Mouse (Mus musculus) hindbrain, embryonic 15.5 days (tissue): Measurements from ENCODE around the gene Afg3l1. TPM values are rescaled to one million over a fixed set of nuclear protein-coding genes. Genes with fewer than 3 reads are reported as not detected.
"Not testable (repeated sequence)": the region's sequence is repeated elsewhere in the genome, so short reads cannot be mapped to it uniquely, and the experiment has no call there.

Source experiments
- ATAC-seq: fragments of 200-750 bp; cut with Nextera tagmentation; 2 replicates; pipeline ENCODE4 v1.8.0; 2017; ENCODE audit warnings: low read depth, moderate number of reproducible peaks, moderate TSS enrichment; ENCODE audit not compliant: low FRiP score
- H3K27ac ChIP-seq: fragments of 300-500 bp; sonication (generic); replicated peaks from 2 replicates; pipeline ENCODE4 v1.5.1; 2015; ENCODE audit warnings: mild to moderate bottlenecking, inconsistent platforms
- H3K27me3 ChIP-seq: fragments of 300-500 bp; sonication (generic); 2 replicates; pipeline ENCODE4 v1.6.1; 2015; ENCODE audit warnings: control low read depth, inconsistent platforms
- H3K36me3 ChIP-seq: fragments of 300-500 bp; sonication (generic); 2 replicates; pipeline ENCODE4 v1.6.1; 2015; ENCODE audit warnings: control low read depth, inconsistent platforms
- H3K4me1 ChIP-seq: fragments of 300-500 bp; sonication (generic); replicated peaks from 2 replicates; pipeline ENCODE4 v1.6.1; 2015; ENCODE audit warnings: control low read depth, inconsistent platforms
- H3K4me2 ChIP-seq: fragments of 300-500 bp; sonication (generic); 2 replicates; pipeline ENCODE4 v1.6.1; 2015; ENCODE audit warnings: moderate library complexity, mild to moderate bottlenecking, inconsistent platforms
- H3K4me3 ChIP-seq: fragments of 300-500 bp; sonication (generic); 2 replicates; pipeline ENCODE4 v1.5.1; 2015; ENCODE audit warnings: mild to moderate bottlenecking, inconsistent platforms
- H3K9ac ChIP-seq: fragments of 300-500 bp; sonication (generic); 2 replicates; pipeline ENCODE4 v1.6.1; 2015; ENCODE audit warnings: inconsistent platforms
- H3K9me3 ChIP-seq: fragments of 300-500 bp; sonication (generic); 2 replicates; pipeline ENCODE4 v1.6.1; 2016; ENCODE audit warnings: control low read depth, inconsistent platforms
- WGBS: fragments of 180-500 bp; shearing (Covaris S2); methylation state at CpG from one replicate; pipeline ENCODE4 v1.1.7; 2015; 5-methylcytosine and 5-hydroxymethylcytosine counted together
- polyA plus RNA-seq: library from polyadenylated mRNA; unstranded; fragments of >200 nt; fragmentation: Nextera tagmentation; extraction: Ambion mirVana; gene quantifications from 2 replicates; pipeline ENCODE4 v1.2.1, GENCODE M21; 2015

The Afg3l1 gene
- polyA plus RNA-seq, 1 experiment from 2014 or later, result 52.9 TPM

DNA sequence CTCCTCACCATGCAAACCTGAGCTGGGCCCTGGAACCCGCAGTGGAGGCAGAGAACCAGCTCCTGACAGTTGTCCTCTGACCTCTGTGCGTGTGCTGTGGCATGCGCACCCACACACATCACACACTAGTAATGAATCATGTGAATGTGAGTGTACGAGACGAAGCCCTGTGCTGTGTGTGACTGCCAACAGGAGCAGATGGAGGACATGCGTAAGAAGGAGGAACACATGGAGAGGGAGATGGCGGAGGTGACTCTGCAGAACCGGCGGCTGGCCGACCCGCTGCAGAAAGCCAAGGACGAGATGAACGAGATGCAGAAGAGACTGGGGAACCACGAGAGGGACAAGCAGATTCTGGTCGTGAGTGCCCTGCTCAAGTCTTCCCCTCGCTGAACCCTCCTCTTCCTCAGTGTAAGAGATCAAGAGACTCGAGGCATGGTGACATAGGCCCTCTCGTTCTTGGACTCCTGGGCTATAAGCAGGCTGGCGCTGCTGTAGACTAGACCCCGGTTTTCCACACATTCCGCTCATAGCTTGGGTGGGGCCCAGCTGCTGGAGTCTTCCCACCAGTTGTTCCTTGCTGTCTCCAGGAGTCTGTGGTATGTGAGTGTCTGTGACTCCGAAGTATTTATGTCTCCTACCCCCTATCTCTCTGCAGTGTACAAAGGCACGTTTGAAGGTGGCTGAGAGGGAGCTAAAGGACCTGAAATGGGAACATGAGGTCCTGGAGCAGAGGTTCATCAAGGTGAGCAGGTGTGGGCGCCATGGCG is 50.2 kb downstream of the Afg3l1 start:
- 91% methylated on average over 25 of the region's 25 CpGs for WGBS
- H3K4me3 ChIP-seq, result no peak overlapping the region
- no peak overlapping the region for H3K27ac ChIP-seq

GRCm38 (mm10) chr8:123536242-123536989 is 58.7 kb downstream of the Afg3l1 start:
- WGBS, result 85% methylated on average over 9 of the region's 9 CpGs
- Histone ChIP-seq H3K27ac (no peak overlapping the region), H3K36me3 (peaks cover 52% of the 10 kb centered on the region), H3K9me3 (no peaks in the 10 kb centered on the region), H3K4me3 (no peak overlapping the region), H3K4me1 (no peaks in the 10 kb centered on the region), H3K27me3 (peaks cover 8% of the 10 kb centered on the region; the same call in 1 of the 2 replicates), H3K4me2 (no peak overlapping the region), H3K9ac (no peak overlapping the region)
- ATAC-seq, result 0 out of 2 replicates have a peak, but pooled peaks have one; percentile 19

More for the DNA sequence above, 50.2 kb downstream of the Afg3l1 start:
- H3K4me1 ChIP-seq, result no peaks in the 10 kb centered on the region
- ATAC-seq, result no peak
- H3K36me3 ChIP-seq, result peaks cover 93% of the 10 kb centered on the region
- H3K27me3 ChIP-seq, result no peaks in the 10 kb centered on the region
- no peaks in the 10 kb centered on the region for H3K9me3 ChIP-seq
- no peak overlapping the region for H3K9ac ChIP-seq
- H3K4me2 ChIP-seq, result no peak overlapping the region

DNA sequence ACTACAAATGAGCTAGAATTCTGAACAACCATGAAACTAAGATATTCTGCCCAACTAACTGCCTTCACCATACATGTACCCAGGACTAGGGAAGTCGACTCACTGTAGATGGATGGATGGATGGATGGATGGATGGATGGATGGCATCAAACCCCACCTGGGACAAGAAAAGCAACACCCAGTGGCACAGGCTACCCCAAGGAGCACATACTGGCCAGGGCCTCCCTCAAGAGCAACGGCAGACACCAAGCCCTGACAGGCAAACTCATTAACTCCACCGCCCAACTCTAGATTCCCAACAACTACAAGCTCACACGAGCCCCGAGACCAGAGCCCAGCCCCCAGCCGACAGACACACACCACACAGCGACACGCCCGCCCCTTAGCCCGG is 59.3 kb downstream of the Afg3l1 start:
- WGBS, result 27% methylated on average over 8 of the region's 10 CpGs

DNA sequence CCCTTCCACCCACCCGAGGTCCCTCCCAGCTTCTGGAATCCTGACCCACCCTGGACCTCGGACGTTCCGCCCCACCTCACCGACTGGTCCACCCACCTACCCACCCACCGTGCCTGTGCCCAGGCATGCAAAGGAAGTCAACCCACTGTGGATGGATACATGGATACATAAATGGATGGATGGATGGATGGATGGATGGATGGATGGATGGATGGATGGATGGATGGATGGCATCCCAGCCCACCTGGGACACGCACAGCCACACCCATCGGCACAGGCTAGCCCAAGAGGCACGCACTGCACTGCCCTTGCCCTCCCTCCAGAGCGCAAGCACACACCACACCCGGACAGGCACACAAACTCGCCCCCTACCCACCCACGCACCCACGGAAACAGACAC is 59.9 kb downstream of the Afg3l1 start:
- not testable (repeated sequence) for H3K9me3 ChIP-seq, H3K27ac ChIP-seq, H3K4me1 ChIP-seq, H3K27me3 ChIP-seq, ATAC-seq, H3K9ac ChIP-seq, H3K4me2 ChIP-seq, H3K4me3 ChIP-seq
- WGBS, result 69% methylated on average over 5 of the region's 14 CpGs
- H3K36me3 ChIP-seq, result peaks cover 40% of the 10 kb centered on the region

More for the DNA sequence above, 59.3 kb downstream of the Afg3l1 start:
- H3K9me3 ChIP-seq, result no peaks in the 10 kb centered on the region
- H3K4me2 ChIP-seq, result no peak overlapping the region
- no peak overlapping the region for H3K9ac ChIP-seq
- peaks cover 8% of the 10 kb centered on the region; the same call in 1 of the 2 replicates for H3K27me3 ChIP-seq
- H3K27ac ChIP-seq, result no peak overlapping the region
- H3K4me3 ChIP-seq, result no peak overlapping the region
- ATAC-seq, result 0 out of 2 replicates have a peak, but pooled peaks have one; percentile 30
- H3K4me1 ChIP-seq, result no peaks in the 10 kb centered on the region
- H3K36me3 ChIP-seq, result peaks cover 46% of the 10 kb centered on the region

Other genes starting within 250 kb of the Afg3l1 start
- 10.1 and 11.4 TPM in 2 replicates for gene Spata2l, start 241.7 kb upstream of the Afg3l1 start, polyA plus RNA-seq
- 24.7 and 25.2 TPM in 2 replicates for gene Zfp276, start 223.7 kb upstream of the Afg3l1 start, polyA plus RNA-seq
- 58.8 and 66.6 TPM in 2 replicates for gene Vps9d1, start 223.6 kb upstream of the Afg3l1 start, polyA plus RNA-seq
- 6.9 and 10.6 TPM in 2 replicates for gene Fanca, start 159.3 kb upstream of the Afg3l1 start, polyA plus RNA-seq
- 38.3 and 39.5 TPM in 2 replicates for gene Spire2, start 145.2 kb upstream of the Afg3l1 start, polyA plus RNA-seq
- 332 and 377 TPM in 2 replicates for gene Tcf25, start 104.2 kb upstream of the Afg3l1 start, polyA plus RNA-seq
- gene Mc1r, start 70.8 kb upstream of the Afg3l1 start, polyA plus RNA-seq, result 0.06 and 0.16 TPM in 2 replicates
- 1,757 and 1,788 TPM in 2 replicates for gene Tubb3, start 66.5 kb upstream of the Afg3l1 start, polyA plus RNA-seq
- 48.6 and 51.6 TPM in 2 replicates for gene Def8, start 54.4 kb upstream of the Afg3l1 start, polyA plus RNA-seq
- gene Dbndd1, start 37.6 kb downstream of the Afg3l1 start, polyA plus RNA-seq, result 80.1 and 90.3 TPM in 2 replicates
- gene Gas8, start 40.9 kb downstream of the Afg3l1 start, polyA plus RNA-seq, result 39.0 and 43.3 TPM in 2 replicates
- gene Rhou, start 176.0 kb downstream of the Afg3l1 start, polyA plus RNA-seq, result 10.5 and 11.9 TPM in 2 replicates